Mouse (Mus musculus) testis, adult 2 months (tissue): ENCODE data around the gene 4930564D02Rik.

ENCODE experiments used
- CTCF ChIP-seq: fragments of 200-500 bp; IDR thresholded peaks from 2 replicates; pipeline ENCODE4 v1.5.1; 2012; ENCODE audit warnings: low read depth, mild to moderate bottlenecking, inconsistent platforms, low read length, moderate library complexity; ENCODE audit not compliant: control insufficient read depth, insufficient read depth, insufficient replicate concordance
- POLR2A ChIP-seq: fragments of 200-500 bp; IDR thresholded peaks from 2 replicates; pipeline ENCODE4 v1.6.1; 2012; ENCODE audit warnings: low read depth, mild to moderate bottlenecking, inconsistent platforms, low read length, moderate library complexity; ENCODE audit not compliant: control insufficient read depth

- TF ChIP-seq CTCF (no peak), POLR2A (no peak)
Measured at GRCm38 (mm10) chr3:105072536-105072935, 5.9 kb downstream of the 4930564D02Rik start.
